Mouse (Mus musculus): Measurements from ENCODE around the gene Tmem54.

DNA sequence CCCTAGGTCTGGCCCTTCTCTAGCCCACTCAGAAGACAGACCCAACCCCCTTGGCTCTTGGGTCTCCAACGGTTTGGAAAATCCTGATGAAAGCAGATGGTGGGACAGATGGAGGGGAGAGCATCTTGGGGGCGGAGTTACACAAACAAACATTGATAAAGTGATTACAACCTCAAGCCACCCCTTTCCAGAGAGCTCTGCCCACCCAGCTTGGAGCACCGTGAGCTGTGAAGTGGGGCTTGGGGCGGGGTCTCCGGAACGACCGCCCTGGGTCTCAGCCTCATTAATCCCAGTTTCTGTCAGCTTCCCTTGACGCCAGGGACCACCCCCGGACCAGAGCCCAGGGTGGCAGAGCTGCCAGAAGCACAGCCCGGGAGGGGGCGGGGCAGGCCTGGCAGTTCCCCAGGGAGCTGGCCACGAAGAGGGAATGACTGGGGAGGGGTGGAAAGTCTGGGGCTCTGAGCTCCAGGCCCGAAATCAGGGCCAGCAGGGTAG lies 19.4 kb downstream of the Tmem54 start:
- TF ChIP-seq CTCF (IDR thresholded peaks at IDR 0.05; ENCODE audit: control insufficient read depth, insufficient read depth, insufficient read length) = no peak
- no peak for TF ChIP-seq CEBPB (IDR thresholded peaks at IDR 0.05; ENCODE audit: low read depth)
- TF ChIP-seq USF1 (IDR thresholded peaks at IDR 0.05; ENCODE audit: low read depth) = no peak
